Mouse (Mus musculus) neural tube, embryonic 11.5 days (tissue): Measurements from ENCODE around the gene Igdcc4. TPM values are rescaled to one million over a fixed set of nuclear protein-coding genes. Genes with fewer than 3 reads are reported as not detected.
A peak's percentile ranks its signal among the peaks of the same experiment; 100 is the strongest.

Experiments
- ATAC-seq: fragments of 200-750 bp; cut with Nextera tagmentation; 2 replicates; pipeline ENCODE4 v1.8.0; 2017; ENCODE audit warnings: moderate number of reproducible peaks, mild to moderate bottlenecking, moderate TSS enrichment, moderate library complexity; ENCODE audit not compliant: insufficient read depth, low FRiP score, low TSS enrichment
- DNase-seq: peaks from one replicate; pipeline ENCODE4 v3.0.0-alpha.2; 2015; ENCODE audit warnings: low spot score
- H3K27ac ChIP-seq: fragments of 300-500 bp; sonication (generic); 2 replicates; pipeline ENCODE4 v1.5.1; 2014; ENCODE audit warnings: low read depth, mild to moderate bottlenecking, low read length
- H3K27me3 ChIP-seq: fragments of 300-500 bp; sonication (generic); 2 replicates; pipeline ENCODE4 v1.6.1; 2014; ENCODE audit warnings: mild to moderate bottlenecking, low read length, mixed read lengths; ENCODE audit not compliant: control insufficient read depth, insufficient read depth
- H3K36me3 ChIP-seq: fragments of 300-500 bp; sonication (generic); 2 replicates; pipeline ENCODE4 v1.6.1; 2014; ENCODE audit warnings: mild to moderate bottlenecking, low read length, moderate library complexity, mixed read lengths; ENCODE audit not compliant: control insufficient read depth, insufficient read depth
- H3K4me1 ChIP-seq: fragments of 300-500 bp; sonication (generic); 2 replicates; pipeline ENCODE4 v1.6.1; 2014; ENCODE audit warnings: low read length, mixed read lengths; ENCODE audit not compliant: control insufficient read depth, insufficient read depth
- H3K4me2 ChIP-seq: fragments of 300-500 bp; sonication (generic); 2 replicates; pipeline ENCODE4 v1.6.1; 2014; ENCODE audit warnings: low read depth, mild to moderate bottlenecking, moderate library complexity
- H3K4me3 ChIP-seq: fragments of 300-500 bp; sonication (generic); 2 replicates; pipeline ENCODE4 v1.5.1; 2014; ENCODE audit warnings: low read depth, low read length
- H3K9ac ChIP-seq: fragments of 300-500 bp; sonication (generic); 2 replicates; pipeline ENCODE4 v1.6.1; 2014; ENCODE audit warnings: mild to moderate bottlenecking, low read length
- H3K9me3 ChIP-seq: fragments of 300-500 bp; sonication (generic); 2 replicates; pipeline ENCODE4 v1.6.1; 2016; ENCODE audit warnings: low read length; ENCODE audit not compliant: control insufficient read depth
- WGBS: fragments of 180-500 bp; shearing (Covaris S2); extraction: QIAGEN DNeasy Blood & Tissue Kit; methylation state at CpG from one replicate; pipeline ENCODE4 v1.1.7; 2014; 5-methylcytosine and 5-hydroxymethylcytosine counted together
- polyA plus RNA-seq: library from polyadenylated mRNA; unstranded; fragments of >200 nt; fragmentation: Nextera tagmentation; extraction: Ambion mirVana; gene quantifications from 2 replicates; pipeline ENCODE4 v1.2.1, GENCODE M21; 2014

Gene Igdcc4
- polyA plus RNA-seq, 1 experiment from 2014 or later: 12.3 TPM

DNA sequence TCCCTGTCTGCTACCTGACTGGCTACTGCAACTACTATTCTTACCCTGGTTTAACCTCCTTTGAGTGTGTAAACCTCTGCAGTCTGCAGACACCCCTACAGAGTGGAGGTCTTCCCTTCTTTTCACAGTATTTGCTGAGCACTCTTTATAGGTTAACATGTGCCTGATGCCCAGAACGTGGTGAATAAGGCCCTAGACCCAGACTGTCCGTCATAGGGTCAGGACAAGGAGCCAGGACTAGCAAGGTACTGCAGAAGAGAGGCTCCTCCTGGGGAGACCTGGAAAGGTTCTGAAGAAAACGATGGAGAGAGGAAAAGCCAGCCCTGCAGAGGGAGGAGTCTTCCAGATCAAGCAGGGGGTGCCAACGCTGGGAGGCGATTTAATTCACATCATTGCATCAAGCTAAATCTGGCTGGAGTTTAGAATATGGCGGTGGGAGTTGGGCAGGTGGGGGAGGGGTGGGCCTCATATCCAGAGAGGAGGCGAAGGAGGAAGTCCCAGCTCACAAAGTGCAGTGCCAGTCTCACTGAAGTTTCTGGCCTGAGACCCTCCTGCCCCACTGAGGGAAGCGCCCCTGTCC lies 2.0 kb downstream of the Igdcc4 start:
- Histone ChIP-seq H3K4me3 (peak overlapping the region; percentile 75), H3K9me3 (0 out of 2 replicates have a peak, but pooled peaks cover 2% of the 10 kb centered on the region), H3K27ac (no peak overlapping the region), H3K4me2 (peak overlapping the region; percentile 100), H3K4me1 (peaks cover 17% of the 10 kb centered on the region), H3K27me3 (no peaks in the 10 kb centered on the region), H3K9ac (peak overlapping the region; percentile 87; the same call in 1 of the 2 replicates), H3K36me3 (no peaks in the 10 kb centered on the region)
- WGBS: 26% methylated on average over 8 of the region's 8 CpGs
- no peak for DNase-seq
- no peak for ATAC-seq

DNA sequence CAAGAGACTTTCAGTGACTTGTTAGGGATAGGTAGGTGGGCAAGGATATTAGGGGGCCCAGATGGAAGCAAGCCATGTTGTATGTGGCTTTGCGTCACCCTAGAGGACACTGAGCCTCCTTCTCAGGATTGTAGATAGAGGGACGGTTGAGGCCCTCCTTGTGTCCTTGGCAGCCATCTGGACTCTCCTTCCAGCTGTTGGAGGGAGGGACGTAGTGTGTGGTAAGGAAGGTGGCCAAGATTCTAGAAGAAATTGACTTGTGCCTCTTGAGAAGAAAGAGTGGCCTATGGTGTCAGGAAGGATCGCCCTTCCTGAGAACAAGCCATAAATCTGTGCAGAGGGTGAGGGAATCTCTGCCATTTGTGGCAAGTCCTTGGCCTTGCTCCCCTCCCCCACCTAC lies 5.5 kb downstream of the Igdcc4 start:
- 74% methylated on average over 4 of the region's 4 CpGs for WGBS
- Histone ChIP-seq H3K4me2 (no peak overlapping the region), H3K9ac (no peak overlapping the region), H3K9me3 (no peaks in the 10 kb centered on the region), H3K36me3 (no peaks in the 10 kb centered on the region), H3K27me3 (no peaks in the 10 kb centered on the region), H3K4me1 (peaks cover 21% of the 10 kb centered on the region), H3K27ac (no peak overlapping the region), H3K4me3 (no peak overlapping the region)
- ATAC-seq (no peak), DNase-seq (no peak)

DNA sequence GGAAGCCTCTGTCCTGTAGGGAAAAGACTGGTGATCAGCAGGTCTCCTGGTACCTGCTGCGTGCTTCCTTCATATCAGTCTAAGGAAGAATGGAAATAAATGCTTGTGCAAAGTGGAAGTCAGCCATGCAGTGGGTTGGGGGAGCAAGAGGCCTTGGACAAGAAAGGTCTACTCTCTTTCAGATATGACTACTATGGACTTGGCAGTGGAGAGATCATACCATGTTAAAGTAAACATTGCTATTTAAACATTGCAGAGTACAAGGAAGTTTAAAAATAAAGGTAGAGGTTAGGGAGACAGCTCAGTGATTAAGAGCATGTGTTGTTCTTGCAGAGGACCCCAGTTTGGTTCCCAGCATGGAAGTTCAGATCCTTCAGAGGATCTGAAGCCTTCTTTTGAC lies 6.6 kb downstream of the Igdcc4 start:
- Histone ChIP-seq H3K36me3 (no peaks in the 10 kb centered on the region), H3K4me3 (no peak overlapping the region), H3K9ac (no peak overlapping the region), H3K9me3 (no peaks in the 10 kb centered on the region), H3K27me3 (no peaks in the 10 kb centered on the region), H3K4me1 (peaks cover 17% of the 10 kb centered on the region), H3K4me2 (no peak overlapping the region), H3K27ac (no peak overlapping the region)
- no peak for DNase-seq
- WGBS: 97% methylated on average over 1 of the region's 1 CpGs
- ATAC-seq: no peak

DNA sequence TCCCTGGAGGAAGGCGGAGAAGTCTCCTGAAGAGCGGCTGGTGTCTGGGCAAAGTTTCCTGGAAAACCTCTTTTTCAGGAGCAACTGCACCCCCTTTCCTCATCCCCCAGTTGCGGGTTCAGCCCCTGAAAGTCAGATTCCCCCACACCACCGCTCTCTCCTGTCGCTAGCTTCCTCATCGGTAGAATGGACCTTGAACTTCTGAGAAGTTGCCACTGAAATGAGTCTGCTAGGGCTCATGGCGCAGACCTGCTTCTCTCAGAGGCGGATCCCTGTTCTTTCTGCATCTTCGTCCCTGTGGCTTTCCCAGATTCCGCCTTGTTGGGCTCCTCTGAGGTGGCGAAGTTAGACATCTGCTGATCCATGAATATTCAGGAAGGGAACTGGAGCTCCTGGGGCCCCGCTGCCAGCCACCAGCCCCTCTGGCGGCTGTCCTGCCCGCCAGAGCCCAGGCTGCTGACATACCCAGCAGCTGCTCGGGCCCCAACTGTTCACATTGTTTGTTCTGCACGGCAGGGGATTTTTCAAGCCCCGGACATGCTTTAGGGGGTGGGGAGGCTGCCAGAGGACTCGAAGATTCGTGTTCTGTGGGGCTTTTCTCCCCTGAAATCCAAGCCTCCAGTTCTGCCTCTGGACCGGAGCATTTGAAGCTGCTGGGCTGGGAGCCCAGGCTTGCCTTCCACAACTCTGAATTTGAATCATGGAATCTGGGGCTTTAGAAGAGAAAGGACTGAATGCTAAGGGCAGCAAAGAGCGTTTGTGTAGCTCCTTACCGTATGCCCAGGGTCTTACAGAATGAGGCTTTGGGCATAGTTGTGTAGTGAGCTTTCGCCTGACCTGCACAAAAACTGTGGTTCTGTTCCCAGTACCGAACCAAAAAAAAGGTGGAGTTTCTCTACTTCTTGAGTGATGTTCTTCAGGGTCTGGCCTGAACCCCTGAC lies 8.1 kb downstream of the Igdcc4 start:
- peak; percentile 87 for DNase-seq
- peak overlapping the region; percentile 80 for H3K27ac ChIP-seq
- no peaks in the 10 kb centered on the region for H3K36me3 ChIP-seq
- H3K4me2 ChIP-seq: peak overlapping the region; percentile 44
- H3K9ac ChIP-seq: peak overlapping the region; percentile 43
- no peaks in the 10 kb centered on the region for H3K27me3 ChIP-seq
- H3K4me3 ChIP-seq: no peak overlapping the region
- no peaks in the 10 kb centered on the region for H3K9me3 ChIP-seq
- peak; percentile 73 for ATAC-seq
- WGBS: 8% methylated on average over 24 of the region's 24 CpGs
- peaks cover 8% of the 10 kb centered on the region for H3K4me1 ChIP-seq

DNA sequence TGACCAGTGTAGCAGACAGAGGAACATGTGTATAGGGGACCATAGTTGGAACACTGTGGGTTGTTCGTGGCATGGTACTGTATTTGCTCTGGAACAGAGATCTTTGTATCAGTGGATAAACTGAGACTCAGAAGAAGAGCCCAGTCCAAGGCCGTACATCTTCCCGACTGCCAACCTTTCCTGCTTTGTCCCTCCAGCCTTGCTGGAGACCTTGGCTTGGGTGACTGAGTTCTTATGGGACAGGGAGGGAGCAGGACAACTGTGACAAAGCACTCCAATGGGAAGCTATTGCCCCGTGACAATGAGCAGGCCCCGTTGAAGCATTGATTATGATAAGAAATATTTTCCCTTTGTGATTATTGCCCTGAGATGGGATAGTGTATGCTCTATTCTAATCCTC lies 10.4 kb downstream of the Igdcc4 start:
- no peak overlapping the region for H3K27ac ChIP-seq
- H3K27me3 ChIP-seq: no peaks in the 10 kb centered on the region
- no peak overlapping the region for H3K4me2 ChIP-seq
- DNase-seq (no peak), ATAC-seq (no peak)
- WGBS: 87% methylated on average over 5 of the region's 5 CpGs
- H3K9ac ChIP-seq: no peak overlapping the region
- peaks cover 8% of the 10 kb centered on the region for H3K4me1 ChIP-seq
- no peak overlapping the region for H3K4me3 ChIP-seq
- H3K9me3 ChIP-seq: no peaks in the 10 kb centered on the region
- no peaks in the 10 kb centered on the region for H3K36me3 ChIP-seq

DNA sequence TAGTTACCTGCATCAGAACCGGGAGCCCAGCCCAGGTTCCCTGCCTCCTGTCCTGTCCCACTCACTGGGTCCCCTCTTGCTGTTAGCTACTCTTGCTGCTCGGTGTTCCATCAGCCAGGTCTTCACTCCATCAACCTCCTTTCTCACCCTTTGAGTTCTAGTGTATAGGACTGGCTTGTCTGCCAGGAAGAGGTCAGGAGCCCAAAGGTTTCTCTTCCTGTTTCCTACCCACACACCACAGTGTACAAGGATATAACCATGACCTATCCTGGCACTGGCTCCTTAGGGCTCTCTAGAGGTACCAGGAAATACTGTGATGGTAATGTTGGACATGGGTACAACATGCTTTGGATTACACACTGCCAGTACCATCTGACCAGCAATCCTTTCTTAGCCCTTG lies 12.4 kb downstream of the Igdcc4 start:
- peaks cover 8% of the 10 kb centered on the region for H3K4me1 ChIP-seq
- no peak overlapping the region for H3K27ac ChIP-seq
- no peaks in the 10 kb centered on the region for H3K9me3 ChIP-seq
- H3K4me2 ChIP-seq: no peak overlapping the region
- ATAC-seq: no peak
- no peak overlapping the region for H3K4me3 ChIP-seq
- no peak for DNase-seq
- no peaks in the 10 kb centered on the region for H3K27me3 ChIP-seq
- no peaks in the 10 kb centered on the region for H3K36me3 ChIP-seq
- no peak overlapping the region for H3K9ac ChIP-seq
- WGBS: 93% methylated on average over 2 of the region's 2 CpGs

DNA sequence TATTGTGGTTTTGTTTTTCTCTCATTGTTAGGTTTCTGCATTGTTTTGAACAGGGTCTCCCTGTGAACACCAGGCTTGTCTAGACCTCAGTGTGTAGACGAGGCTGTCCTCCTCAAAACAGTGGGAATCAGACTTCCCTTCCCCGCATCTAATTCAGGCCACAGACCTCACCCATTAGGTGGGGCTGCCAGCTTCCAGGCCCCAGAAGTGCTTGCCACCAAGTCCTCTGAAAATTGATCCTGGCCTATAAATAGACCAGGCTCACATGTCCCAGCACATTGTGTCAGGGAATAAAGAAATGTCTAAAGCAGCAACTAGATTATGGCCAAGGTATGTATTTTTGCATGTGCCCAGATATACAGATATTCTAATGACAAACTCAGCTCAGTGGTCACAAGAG lies 14.6 kb downstream of the Igdcc4 start:
- no peak overlapping the region for H3K4me3 ChIP-seq
- WGBS: 80% methylated on average over 2 of the region's 2 CpGs
- no peak overlapping the region for H3K27ac ChIP-seq
- H3K27me3 ChIP-seq: no peaks in the 10 kb centered on the region
- H3K4me2 ChIP-seq: no peak overlapping the region
- no peaks in the 10 kb centered on the region for H3K36me3 ChIP-seq
- H3K9ac ChIP-seq: no peak overlapping the region
- ATAC-seq (no peak), DNase-seq (no peak)
- no peaks in the 10 kb centered on the region for H3K9me3 ChIP-seq
- H3K4me1 ChIP-seq: no peaks in the 10 kb centered on the region

DNA sequence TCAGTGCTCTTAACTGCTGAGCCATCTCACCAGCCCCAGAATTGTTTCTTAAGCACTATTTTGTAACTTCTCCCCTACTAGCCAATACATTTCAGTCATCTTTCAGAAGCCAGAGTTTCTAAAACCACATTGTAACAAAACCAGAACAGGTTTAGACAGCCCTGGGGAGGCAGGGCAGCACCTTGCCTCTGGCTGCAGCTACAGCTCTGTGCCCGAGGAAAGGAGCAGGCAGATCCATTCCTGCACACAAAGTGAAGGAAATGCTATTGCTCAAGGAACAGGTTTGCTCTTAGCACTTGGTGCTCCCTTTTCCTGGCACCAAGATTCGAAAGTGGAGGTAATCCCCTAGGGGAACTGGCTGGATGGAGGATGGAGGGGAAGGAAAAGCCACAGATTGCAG lies 16.2 kb downstream of the Igdcc4 start:
- ATAC-seq: no peak
- H3K9ac ChIP-seq: no peak overlapping the region
- no peaks in the 10 kb centered on the region for H3K27me3 ChIP-seq
- no peaks in the 10 kb centered on the region for H3K9me3 ChIP-seq
- H3K4me2 ChIP-seq: no peak overlapping the region
- H3K27ac ChIP-seq: no peak overlapping the region
- no peaks in the 10 kb centered on the region for H3K36me3 ChIP-seq
- H3K4me3 ChIP-seq: no peak overlapping the region
- DNase-seq: no peak
- H3K4me1 ChIP-seq: no peaks in the 10 kb centered on the region
- 79% methylated on average over 2 of the region's 2 CpGs for WGBS

DNA sequence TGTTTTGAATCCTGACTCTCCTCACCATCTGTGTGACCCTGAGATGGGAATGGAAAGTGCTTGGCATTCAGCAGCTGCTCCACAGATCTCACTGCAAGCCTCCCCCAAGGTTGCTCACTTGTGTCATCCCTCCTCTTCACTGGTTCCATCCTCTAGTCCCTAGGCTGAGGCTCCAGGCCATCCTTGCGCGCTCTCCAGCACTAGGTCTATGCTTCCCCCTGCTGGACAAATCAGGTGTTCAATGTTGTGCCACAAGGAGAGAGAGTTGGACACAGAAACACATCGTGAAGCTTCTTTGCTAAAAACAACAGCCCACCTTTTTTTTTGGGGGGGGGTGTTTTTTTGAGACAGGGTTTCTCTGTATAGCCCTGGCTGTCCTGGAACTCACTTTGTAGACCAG lies 19.6 kb downstream of the Igdcc4 start:
- Histone ChIP-seq H3K9ac (no peak overlapping the region), H3K9me3 (no peaks in the 10 kb centered on the region), H3K4me3 (no peak overlapping the region), H3K27ac (no peak overlapping the region), H3K4me1 (peaks cover 4% of the 10 kb centered on the region; the same call in 1 of the 2 replicates), H3K4me2 (no peak overlapping the region), H3K36me3 (no peaks in the 10 kb centered on the region), H3K27me3 (0 out of 2 replicates have a peak, but pooled peaks cover 6% of the 10 kb centered on the region)
- DNase-seq: peak; percentile 77
- WGBS: 4% methylated on average over 3 of the region's 3 CpGs
- ATAC-seq: peak; percentile 45; the same call in 1 of the 2 replicates
